Mouse (Mus musculus): ENCODE measurements around the gene Olfr368.

Gene Olfr368

DNA sequence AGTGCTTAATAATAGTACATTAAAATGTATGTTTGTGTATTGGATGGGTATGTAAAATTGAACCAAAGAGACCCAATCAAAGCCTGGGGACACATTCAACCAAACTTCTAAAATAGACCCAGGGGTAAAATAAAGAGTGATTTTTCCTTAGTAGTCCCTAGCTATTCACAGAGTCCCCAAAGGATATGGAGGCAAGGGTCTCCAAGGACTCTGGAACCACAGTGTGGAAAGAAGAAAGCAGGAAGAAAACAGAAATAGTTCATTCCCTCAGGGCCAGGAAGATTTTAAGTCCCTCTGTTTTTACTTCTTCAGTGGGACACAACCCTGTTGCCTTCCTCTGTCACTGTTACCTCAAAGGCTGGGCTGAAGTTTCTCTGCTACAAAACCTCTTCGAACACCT, at the start of gene Olfr368:
Gene Olfr368, plus strand, starts transcription at position 301 of the 400 bp plus-strand sequence.
- no peak for DNase-seq

- DNase-seq: no peak
These were observed 7.0 kb downstream of the Olfr368 start for GRCm38 (mm10) chr2:37333321-37333720.

GRCm38 (mm10) chr2:37338497-37339187, 12.3 kb downstream of the Olfr368 start:
- DNase-seq: peak; percentile 46 to 61

DNA sequence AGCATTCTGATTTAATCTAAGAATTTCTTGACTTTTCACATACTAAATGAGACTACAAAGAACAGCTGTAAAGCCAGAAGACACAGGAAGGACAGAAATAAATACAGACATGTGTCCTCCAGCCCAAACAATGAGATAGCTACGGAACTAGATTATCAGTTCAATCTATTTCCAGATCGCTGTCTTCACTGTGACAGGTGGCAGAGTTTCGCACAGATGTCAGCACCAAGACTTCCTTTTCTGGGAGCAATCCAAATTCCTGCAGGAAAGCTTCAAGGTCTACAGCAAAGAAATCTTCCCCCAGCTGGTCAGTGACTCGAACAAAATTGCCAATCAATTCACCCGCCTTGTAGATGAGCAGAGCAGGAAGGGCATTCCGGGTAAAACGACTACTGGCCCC, 25.4 kb downstream of the Olfr368 start:
- no peak for DNase-seq

DNA sequence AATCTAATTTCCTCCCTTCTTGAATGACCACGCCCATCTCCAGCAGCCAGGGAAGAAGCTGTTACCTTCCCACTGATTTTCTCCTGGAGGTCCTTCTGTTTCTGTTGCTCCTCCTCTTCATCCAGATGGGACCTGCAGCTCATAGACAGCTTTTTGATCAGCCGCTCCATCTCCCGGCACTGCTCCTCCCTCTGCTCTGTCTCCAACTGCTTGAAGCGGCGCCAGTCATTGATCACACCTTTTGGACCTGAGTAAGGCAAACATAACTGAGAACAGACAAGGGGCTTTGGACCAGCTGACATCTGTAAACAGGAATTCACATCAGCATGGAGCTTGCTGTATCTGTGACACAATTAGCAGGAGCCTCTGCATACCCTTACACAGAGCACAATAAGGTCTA, 29.3 kb downstream of the Olfr368 start:
- DNase-seq: no peak

DNA sequence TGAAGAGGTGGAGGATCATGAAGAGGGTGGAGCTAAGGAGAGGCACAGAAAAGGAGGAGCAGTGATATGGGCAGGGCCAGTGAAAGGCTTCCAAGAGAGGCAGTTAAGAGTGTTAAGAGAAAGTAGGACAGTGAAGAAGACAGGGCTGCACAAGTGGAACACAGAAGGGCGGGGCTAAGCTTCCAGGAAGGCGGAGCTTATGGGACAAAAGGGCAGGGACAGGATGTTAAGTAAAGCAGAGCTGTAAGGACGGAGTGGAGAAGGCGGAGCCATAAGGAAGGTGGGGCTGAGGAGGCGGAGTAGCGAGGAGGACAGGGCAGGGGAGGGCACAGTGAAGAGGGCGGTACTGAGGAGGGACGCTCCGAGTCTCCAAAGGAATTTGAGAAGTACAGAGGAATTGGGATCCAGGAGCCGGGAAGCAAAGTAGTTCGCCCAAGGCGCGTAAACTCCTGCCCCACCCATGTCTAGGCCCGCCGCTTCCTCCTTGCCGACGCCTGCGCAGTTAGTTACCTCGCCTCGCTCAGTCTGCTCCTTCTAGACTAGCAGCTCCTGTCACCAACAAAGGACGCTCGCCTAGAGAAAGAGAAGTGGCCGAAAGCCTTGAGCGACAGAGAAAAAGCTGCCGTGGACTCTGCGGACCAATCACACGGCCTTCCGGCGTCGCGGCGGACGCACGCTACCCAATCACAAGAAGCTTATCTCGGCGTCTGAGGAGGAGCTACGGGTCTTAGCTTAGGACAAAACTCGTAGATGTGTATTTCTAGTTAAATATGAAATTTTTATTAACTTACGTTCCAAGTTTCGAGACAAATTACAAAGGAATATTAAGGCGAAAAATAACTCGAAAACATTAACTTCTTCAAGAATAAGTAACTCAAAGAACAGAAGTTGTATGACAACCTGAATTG, 32.6 kb downstream of the Olfr368 start, which contains the start of gene Pdcl:
Gene Pdcl, minus strand, starts transcription at position 700 of the 908 bp plus-strand sequence.
- DNase-seq: peak; percentile 84 to 89

DNA sequence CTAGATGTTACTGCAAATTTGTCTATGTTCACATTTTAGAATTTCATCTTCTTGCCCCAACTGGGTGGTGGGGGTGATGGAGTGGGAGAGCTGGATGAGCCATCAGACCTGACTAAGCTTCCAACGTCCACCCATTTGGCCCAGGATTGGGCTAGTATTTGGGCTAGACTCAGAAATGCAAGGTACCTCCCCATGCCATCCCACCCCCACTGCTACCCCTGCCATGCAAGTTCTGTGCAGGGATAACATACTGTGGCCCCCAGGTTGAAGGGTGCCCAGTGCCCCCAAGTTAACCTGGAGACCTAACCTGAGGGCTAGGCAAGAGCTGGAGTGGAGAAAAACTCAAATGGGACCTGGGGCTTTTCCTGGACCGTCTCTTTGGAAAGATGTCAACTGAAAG, 33.6 kb downstream of the Olfr368 start:
- peak in 1 of 2 experiments; percentile 4 for DNase-seq

DNA sequence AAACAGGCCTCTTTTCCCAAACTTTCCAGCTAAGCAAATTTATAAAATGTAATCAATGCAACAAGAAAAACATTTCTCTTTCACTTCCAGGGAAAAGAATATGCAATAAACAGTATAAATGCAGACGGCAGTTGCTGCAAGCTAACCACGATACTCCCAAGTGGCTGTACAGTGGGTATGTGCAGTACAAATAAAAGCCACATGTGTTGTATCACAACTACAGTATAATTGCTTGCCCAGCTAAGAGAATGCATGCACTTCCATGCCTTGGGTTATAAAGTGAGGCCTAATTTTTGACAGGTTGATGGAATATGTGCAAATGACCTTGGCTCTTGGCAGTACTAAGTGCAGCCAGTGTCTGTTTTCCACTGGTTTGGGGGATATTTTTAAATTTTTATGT, 44.3 kb downstream of the Olfr368 start:
- no peak for DNase-seq

DNA sequence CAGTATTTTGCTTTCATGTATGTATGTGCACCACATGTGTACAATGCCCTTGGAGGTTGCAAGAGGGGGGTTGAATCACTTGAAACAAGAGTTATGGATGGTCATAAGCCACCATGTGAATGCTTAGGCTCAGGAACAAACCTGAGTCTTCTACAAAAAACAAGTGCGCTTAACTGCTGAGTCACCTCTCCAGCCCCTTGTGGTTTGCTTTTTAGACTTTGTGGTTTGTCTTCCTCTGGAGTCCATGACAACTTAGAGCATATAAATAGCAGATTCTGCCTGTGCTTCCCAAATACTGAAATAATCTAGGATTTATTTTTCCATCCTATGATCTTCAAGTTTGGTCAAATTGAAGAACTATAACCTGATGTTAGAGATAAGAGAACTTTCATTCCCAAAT, 49.7 kb downstream of the Olfr368 start:
- no peak for DNase-seq

DNA sequence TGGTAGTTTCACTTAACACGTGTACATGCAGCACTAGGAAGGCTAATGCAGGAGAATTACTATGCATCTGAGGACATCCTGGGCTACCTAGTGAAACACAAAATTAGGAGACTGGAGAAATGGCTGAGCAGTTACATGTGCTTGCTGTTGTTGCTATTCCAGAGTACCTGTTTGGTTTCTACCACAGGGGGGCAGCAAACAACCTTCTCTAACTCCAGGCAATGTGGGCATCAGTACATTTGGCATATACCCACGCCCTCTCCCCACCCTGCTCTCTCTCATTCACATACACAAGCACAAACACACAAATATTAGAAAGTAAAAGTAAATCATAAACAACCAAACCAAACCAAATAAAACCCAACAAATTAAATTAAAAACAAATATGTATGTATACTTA, 53.9 kb downstream of the Olfr368 start:
- peak; percentile 48 to 65 for DNase-seq

Measured in cerebellum, postnatal 36 days (tissue).